Mouse (Mus musculus): ENCODE measurements around the gene P2rx7.

P2rx7 gene

GRCm38 (mm10) chr5:122727096-122727495, 83.4 kb downstream of the P2rx7 start:
- DNase-seq (ENCODE audit: low read depth, low spot score): no peak

GRCm38 (mm10) chr5:122730776-122731175, 87.1 kb downstream of the P2rx7 start:
- no peak for DNase-seq (ENCODE audit: low read depth, low spot score)

GRCm38 (mm10) chr5:122731321-122731720, 87.6 kb downstream of the P2rx7 start:
- DNase-seq (ENCODE audit: low read depth, low spot score): peak; percentile 83

- no peak for DNase-seq (ENCODE audit: low read depth, low spot score)
Measured at GRCm38 (mm10) chr5:122731991-122732673, 88.4 kb downstream of the P2rx7 start.

- DNase-seq (ENCODE audit: low read depth, low spot score): no peak
Measured at GRCm38 (mm10) chr5:122733881-122734280, 90.2 kb downstream of the P2rx7 start.

- no peak for DNase-seq (ENCODE audit: low read depth, low spot score)
Measured at GRCm38 (mm10) chr5:122735853-122736252, 92.1 kb downstream of the P2rx7 start.

GRCm38 (mm10) chr5:122736761-122737160, 93.0 kb downstream of the P2rx7 start:
- no peak for DNase-seq (ENCODE audit: low read depth, low spot score)
